Mouse (Mus musculus): Measurements from ENCODE around the gene Efna4.

The Efna4 gene

GRCm38 (mm10) chr3:89361675-89362074 lies 23.8 kb upstream of the Efna4 start, which contains the start of gene Dcst2:
TSS of gene Dcst2 (plus strand) at chr3:89361975.
- DNase-seq (ENCODE audit: low spot score in 2 of 2): no peak

DNA sequence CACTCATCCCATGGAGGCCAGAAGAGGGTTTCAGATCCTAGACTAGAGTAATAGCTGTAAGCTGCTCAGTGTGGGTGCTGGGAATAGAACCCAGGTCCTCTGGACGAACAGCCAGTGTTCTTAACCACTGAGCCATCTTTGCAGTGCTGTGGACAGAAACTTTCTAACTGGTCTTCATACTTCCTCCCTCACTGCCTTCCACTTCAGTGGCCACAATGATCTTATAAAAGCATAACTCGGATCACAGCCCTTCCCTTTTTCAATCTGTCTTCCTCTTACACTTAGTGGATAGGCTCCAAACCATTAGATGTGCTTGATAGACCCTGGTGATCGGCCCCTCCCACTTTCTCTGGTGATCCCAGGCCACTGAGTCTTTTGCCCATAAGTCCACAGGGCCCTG lies 22.4 kb upstream of the Efna4 start:
- DNase-seq (ENCODE audit: low spot score in 2 of 2): no peak

GRCm38 (mm10) chr3:89359630-89360029 lies 21.8 kb upstream of the Efna4 start:
- DNase-seq (ENCODE audit: low spot score in 2 of 2): no peak

DNA sequence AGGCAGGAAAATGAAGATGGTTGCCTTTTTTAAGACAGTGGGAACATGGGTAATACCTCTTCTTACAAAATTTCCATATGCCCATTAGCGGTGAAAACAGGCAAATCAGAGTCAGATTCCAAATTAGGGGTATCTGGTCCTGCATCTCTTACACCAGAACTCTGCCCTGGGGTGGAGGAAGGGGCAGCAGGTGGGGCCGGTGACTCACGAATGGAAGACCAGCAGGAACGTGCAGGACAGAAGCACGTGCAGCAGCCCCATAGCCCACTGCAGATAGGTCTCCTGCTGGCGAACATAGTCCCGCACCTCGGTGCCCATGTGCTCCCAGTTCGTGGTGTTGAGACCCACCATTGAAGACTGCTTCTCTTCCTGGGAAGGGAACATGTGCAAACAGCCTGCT lies 18.2 kb upstream of the Efna4 start:
- DNase-seq (ENCODE audit: low spot score in 2 of 2): no peak

DNA sequence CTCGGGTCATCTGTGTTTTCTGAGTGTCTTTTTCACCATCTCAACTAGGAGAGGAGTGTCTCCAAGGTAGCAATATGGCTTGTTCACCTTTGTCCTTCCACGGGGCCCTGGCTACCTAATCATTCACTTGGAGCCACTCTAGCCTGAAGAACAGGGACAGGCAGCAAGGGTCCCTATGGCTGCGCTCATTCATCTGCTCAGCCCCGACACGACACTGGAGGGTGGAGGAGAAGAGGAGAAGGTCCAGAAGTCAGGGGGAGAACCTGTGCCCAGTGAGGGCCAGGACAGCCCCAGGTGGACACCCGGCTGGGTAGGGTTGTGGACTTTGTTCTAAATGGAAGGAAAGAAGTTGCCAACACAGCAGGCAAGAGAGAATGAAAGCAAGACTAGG lies 17.7 kb upstream of the Efna4 start:
- no peak for DNase-seq (ENCODE audit: low spot score in 2 of 2)

- DNase-seq (ENCODE audit: low spot score in 2 of 2): peak; percentile 81 to 86
Measured at GRCm38 (mm10) chr3:89354816-89355511, 17.1 kb upstream of the Efna4 start.

DNA sequence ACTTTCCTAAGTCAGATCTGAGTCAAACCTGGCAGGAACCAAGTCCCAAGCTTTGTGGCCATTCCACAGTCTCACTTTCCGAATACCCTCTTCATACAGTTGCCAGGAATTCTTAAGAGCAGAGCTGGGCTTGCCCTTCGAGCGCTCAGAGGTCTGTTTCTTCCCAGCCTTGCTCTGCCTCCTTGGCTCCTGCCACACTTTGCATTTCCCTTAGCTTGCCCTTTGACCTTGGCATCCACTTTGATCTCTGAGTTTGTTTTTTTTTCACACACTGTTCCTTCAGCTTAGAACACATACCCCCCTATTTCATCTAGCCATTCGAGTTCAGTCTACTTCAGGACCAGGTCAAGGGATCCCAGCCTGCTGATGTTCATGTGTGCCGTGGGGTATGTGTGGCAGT lies 13.4 kb upstream of the Efna4 start:
- DNase-seq (ENCODE audit: low spot score in 2 of 2): no peak

- DNase-seq (ENCODE audit: low spot score in 2 of 2): peak; percentile 77 to 86
Measured at GRCm38 (mm10) chr3:89349869-89350501, 12.2 kb upstream of the Efna4 start, which contains the start of gene Adam15. TSS of gene Adam15 (minus strand) at chr3:89349996.

DNA sequence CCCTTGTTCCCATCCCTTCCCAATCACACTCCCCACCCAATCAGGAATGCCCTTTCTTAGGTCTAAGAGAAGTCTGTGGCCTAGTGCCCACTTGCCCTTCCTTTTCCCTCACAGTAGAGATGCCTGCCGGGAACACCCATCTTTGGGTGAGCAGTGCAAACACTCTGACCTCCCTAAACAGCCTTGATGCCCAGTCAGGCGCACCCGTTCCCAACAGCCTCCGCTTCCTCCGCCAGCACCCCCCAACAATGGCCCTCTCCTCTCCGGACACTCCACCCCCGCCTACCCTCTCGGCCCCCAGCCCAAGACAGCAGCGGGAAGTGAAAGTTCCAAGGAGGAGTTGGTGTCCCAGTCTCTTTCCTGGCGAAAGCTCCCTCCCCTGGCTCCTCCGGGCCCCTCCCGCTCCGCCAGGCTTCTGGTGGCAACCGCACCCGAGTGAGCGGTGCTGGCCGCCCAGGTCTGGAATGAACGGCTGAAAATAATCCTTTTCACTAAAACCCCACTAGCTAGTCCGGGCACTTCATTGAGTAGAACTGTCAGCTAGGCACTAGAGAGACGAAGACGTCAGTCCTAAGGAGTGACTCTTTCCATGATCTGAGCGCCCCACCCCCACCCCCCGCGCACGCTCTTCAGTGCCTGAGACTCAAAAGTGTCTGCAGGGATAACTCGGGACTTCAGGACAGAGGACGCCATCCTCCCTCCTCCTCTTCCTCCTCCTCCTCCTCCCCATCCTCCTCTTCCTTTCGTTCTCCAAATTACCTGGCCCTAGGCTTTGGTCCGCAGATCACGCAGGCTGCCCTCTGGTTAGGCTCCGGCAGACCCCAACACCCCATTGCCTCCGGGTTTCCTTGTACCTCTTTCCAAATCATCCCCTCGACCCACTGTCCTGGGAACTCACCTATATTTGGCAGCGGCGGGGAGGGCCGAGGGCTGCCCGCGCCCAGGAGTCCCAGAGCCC lies 11.4 kb upstream of the Efna4 start:
- no peak for DNase-seq (ENCODE audit: low spot score in 2 of 2)

GRCm38 (mm10) chr3:89347916-89348315 lies 10.1 kb upstream of the Efna4 start:
- no peak for DNase-seq (ENCODE audit: low spot score in 2 of 2)

GRCm38 (mm10) chr3:89346815-89347540 lies 9.2 kb upstream of the Efna4 start:
- DNase-seq (ENCODE audit: low spot score in 2 of 2): no peak

DNA sequence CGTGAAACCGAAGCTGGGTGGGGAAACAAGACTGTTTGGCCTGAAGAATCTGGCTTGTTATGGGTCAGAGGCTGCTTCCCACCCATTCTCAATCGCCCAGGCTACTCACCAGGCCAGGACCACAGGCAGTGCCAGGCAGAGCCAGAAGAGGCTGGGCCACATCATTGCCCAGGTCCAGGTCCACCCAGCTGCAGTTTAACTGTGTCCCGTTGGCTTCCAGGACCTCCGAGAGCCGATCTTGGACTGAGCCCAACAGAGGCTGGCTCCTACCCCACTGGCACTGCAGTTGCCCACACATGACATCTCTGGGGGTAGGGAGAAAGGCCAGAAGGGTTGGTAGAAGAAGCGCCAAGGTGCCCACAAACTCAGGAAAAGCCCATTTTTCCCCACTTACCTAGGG lies 5.5 kb upstream of the Efna4 start:
- no peak for DNase-seq (ENCODE audit: low spot score in 2 of 2)

GRCm38 (mm10) chr3:89341794-89342193 lies 4.0 kb upstream of the Efna4 start:
- no peak for DNase-seq (ENCODE audit: low spot score in 2 of 2)

DNA sequence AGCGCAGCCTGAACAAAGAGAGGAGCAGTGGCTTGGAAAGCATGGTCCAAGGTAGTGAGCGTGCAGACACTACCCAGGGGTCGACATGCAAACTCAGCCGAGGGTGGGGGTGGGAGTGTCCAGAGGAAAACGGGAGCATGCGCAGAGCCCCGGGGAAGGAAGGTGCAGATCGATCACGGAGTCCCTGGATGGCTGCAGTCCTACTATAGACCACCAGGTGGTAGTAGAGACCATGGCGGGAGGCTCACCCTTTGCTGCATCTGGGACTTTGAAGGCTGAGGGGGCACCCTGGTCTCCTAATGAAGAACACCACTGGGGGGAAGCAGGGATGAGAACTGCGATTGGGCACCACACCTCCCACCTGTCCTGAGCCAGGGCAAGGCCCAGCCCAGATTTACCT lies 2.6 kb upstream of the Efna4 start:
- peak in 1 of 2 experiments; percentile 71 for DNase-seq (ENCODE audit: low spot score in 2 of 2)

DNA sequence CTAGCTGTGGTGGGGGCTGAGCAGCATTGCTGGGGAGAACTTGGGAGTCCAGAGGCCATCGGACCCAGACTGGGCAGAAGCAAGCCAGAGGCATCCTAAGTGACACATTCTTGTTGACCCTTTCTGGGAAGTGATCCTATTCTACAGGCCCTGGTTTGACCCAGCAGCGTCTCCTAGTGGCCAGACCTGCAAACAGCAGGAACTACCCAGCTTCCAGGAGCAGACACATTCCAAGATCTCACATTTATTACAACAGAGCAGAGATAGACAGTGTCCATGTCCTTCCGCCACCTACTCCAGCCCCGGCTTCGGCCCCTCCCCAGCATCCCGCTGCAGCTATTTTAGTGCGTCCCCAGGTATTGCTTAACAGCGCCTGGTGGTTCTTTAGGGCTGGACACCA lies 1.6 kb upstream of the Efna4 start:
- no peak for DNase-seq (ENCODE audit: low spot score in 2 of 2)

DNA sequence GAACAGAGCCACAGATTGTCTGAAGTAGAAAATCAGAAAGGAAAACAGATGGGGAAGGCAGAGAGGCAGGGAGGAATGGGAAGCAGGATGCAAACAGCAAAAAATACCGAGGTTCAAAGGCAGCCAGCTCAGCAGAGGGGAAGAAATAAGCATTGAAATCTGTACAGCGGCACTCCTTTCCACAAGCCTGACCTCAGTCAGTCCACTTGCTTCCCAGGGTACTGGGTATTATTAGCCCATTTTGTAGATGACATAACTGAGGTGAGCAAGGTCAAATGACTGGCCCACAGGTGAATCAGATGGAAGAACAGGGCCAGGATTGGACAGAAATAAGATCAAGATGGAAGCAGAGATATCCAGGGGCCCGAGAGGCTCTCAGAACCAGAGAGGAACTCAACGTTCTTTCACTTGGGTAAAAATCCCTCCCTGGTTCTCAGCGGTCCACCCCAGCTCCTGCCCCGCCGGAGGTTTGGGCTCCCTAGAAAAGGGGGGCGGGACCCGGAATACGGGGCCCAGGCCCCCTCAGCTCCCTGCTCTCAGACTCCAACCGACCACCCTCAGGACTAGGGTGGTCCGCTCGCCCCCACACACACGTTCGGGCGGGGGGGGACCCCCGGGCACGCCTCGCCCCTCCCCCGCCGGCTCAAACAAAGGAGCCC lies 637 bp downstream of the Efna4 start:
- DNase-seq (ENCODE audit: low spot score in 2 of 2): no peak

GRCm38 (mm10) chr3:89336529-89336928 lies 1.3 kb downstream of the Efna4 start:
- no peak for DNase-seq (ENCODE audit: low spot score in 2 of 2)

DNA sequence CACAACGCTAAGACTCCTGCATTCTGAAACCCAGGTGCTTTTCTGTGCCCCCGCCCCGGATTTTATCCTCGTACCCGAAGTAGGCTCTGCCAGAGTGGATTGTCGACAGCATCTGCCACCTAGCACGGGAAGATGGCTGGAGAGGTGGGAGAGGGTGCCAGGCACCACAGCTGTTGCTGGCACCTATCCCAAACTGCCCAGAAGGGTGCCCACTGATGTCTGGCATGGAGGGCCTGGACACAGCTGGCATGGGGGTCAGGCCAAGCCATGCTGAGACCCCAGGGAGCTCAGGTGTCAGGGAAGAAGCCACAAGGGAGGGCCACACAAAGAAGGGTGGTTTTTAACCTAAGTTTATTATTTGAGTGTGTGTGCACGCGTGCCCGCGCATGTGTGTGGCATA lies 4.8 kb downstream of the Efna4 start:
- no peak for DNase-seq (ENCODE audit: low spot score in 2 of 2)

GRCm38 (mm10) chr3:89332476-89332875 lies 5.4 kb downstream of the Efna4 start:
- no peak for DNase-seq (ENCODE audit: low spot score in 2 of 2)

DNA sequence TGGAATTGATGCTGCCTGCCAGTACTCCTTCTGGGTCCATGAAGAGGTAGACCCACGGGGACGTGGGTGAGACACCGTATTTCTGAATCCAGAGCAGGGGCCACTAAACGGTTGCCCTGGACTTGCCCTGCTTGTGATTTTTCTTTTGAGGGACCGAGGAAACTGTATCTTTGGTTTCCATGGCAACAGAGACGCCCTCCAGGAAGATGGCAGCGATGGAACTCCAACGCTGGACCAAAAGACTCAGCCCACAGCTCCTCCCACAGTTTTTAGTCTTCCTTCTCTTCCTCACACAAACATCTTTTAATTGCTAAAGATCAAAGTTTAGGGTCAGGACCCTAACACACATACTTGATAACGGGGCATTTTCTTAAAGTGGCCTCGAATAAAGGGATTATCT lies 5.8 kb downstream of the Efna4 start:
- no peak for DNase-seq (ENCODE audit: low spot score in 2 of 2)

DNA sequence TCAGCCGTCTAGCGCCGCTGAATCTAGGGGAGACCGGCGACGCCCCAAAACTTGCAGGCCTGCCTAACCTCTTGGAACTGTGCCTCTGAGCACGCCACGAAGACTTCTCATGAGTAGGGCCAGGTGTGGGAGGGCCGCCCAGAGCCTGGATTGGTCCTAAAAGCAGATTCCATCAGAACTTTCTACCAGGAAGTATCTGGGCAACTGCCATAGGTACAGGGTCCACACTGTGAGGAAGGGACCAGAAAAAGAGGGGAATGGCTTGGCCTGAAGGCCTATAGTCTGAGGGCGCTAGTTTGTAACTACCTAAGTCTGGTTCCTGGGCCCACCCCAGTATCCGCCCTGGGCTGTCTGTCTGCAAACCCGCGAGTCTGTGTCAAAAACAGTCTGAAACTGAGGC lies 6.3 kb downstream of the Efna4 start:
- no peak for DNase-seq (ENCODE audit: low spot score in 2 of 2)

Data from frontal cortex, postnatal 25 days (tissue).